Mouse (Mus musculus): ENCODE measurements at regions not wholly inside any gene's neighbourhood (a gene's known extent, or its start where the extent isn't known, plus 50 kb on each side); places are given as distances from the start of the nearest gene placed in this dataset.

GRCm38 (mm10) chr1:115331901-115332300, 352.7 kb upstream of the Cntnap5a start:
- DNase-seq (ENCODE audit: low read depth, low spot score): peak; percentile 65

- DNase-seq (ENCODE audit: low read depth, low spot score): no peak
Observed at GRCm38 (mm10) chr1:115336317-115336716, 348.2 kb upstream of the Cntnap5a start.

Data from ZHBTc4 (cell line).